Mouse (Mus musculus) embryonic fibroblast, embryonic 13.5 days (primary cell): ENCODE data around the gene Zfp704. TPM values are rescaled to one million over a fixed set of nuclear protein-coding genes. Genes with fewer than 3 reads are reported as not detected.

Source experiments
- H3K27ac ChIP-seq: 2 replicates; pipeline ENCODE4 v1.5.1; 2012; ENCODE audit warnings: low read length, control low read depth, inconsistent platforms; ENCODE audit not compliant: insufficient read depth
- H3K4me1 ChIP-seq: 2 replicates; pipeline ENCODE4 v1.6.1; 2011; ENCODE audit warnings: low read length; ENCODE audit not compliant: control insufficient read depth, insufficient read depth
- H3K4me3 ChIP-seq: 2 replicates; pipeline ENCODE4 v1.5.1; 2011; ENCODE audit warnings: mild to moderate bottlenecking, control low read depth, low read length; ENCODE audit not compliant: insufficient read depth
- CTCF ChIP-seq: IDR thresholded peaks from 2 replicates; pipeline ENCODE4 v1.5.1; 2011; ENCODE audit warnings: mild to moderate bottlenecking, control low read depth, low read length, moderate library complexity, borderline replicate concordance; ENCODE audit not compliant: insufficient read depth
- POLR2A ChIP-seq: IDR thresholded peaks from 2 replicates; pipeline ENCODE4 v1.6.1; 2011; ENCODE audit warnings: low read depth, mild to moderate bottlenecking, control low read depth, low read length, moderate library complexity
- polyA plus RNA-seq: library from polyadenylated mRNA; stranded (reverse); fragments of >200 nt; gene quantifications from 2 replicates; pipeline ENCODE4 v1.2.4, GENCODE M21; 2011; ENCODE audit warnings: low read depth; ENCODE audit not compliant: missing spikeins, insufficient read length

The Zfp704 gene
- polyA plus RNA-seq, 1 experiment = 8.2 TPM

GRCm38 (mm10) chr3:9477386-9477785 is 132.5 kb downstream of the Zfp704 start:
- no peak for TF ChIP-seq CTCF
- Histone ChIP-seq H3K27ac (no peak overlapping the region), H3K4me1 (no peaks in the 10 kb centered on the region), H3K4me3 (no peak overlapping the region)

- no peak for TF ChIP-seq POLR2A
- TF ChIP-seq CTCF = no peak
Observed at GRCm38 (mm10) chr3:9476336-9476735, 133.5 kb downstream of the Zfp704 start.

GRCm38 (mm10) chr3:9475501-9475900 is 134.4 kb downstream of the Zfp704 start:
- H3K27ac ChIP-seq = no peak overlapping the region
- no peak for TF ChIP-seq CTCF
- no peak for TF ChIP-seq POLR2A
- no peak overlapping the region for H3K4me3 ChIP-seq
- no peaks in the 10 kb centered on the region for H3K4me1 ChIP-seq

More at GRCm38 (mm10) chr3:9476336-9476735, 133.5 kb downstream of the Zfp704 start:
- no peak overlapping the region for H3K4me3 ChIP-seq
- no peaks in the 10 kb centered on the region for H3K4me1 ChIP-seq
- H3K27ac ChIP-seq = no peak overlapping the region

GRCm38 (mm10) chr3:9474331-9474730 is 135.6 kb downstream of the Zfp704 start:
- no peaks in the 10 kb centered on the region for H3K4me1 ChIP-seq
- no peak overlapping the region for H3K27ac ChIP-seq
- TF ChIP-seq CTCF (no peak), POLR2A (no peak)
- H3K4me3 ChIP-seq = no peak overlapping the region

GRCm38 (mm10) chr3:9466287-9466686 is 143.6 kb downstream of the Zfp704 start:
- TF ChIP-seq POLR2A = no peak
- peak; percentile 46; the same call in 1 of the 2 replicates for TF ChIP-seq CTCF
- Histone ChIP-seq H3K27ac (no peak overlapping the region), H3K4me1 (no peaks in the 10 kb centered on the region), H3K4me3 (no peak overlapping the region)

GRCm38 (mm10) chr3:9465731-9466130 is 144.2 kb downstream of the Zfp704 start:
- TF ChIP-seq CTCF = no peak
- no peak for TF ChIP-seq POLR2A
- no peak overlapping the region for H3K27ac ChIP-seq
- no peak overlapping the region for H3K4me3 ChIP-seq
- H3K4me1 ChIP-seq = no peaks in the 10 kb centered on the region

GRCm38 (mm10) chr3:9461660-9462059 is 148.2 kb downstream of the Zfp704 start:
- no peak overlapping the region for H3K4me3 ChIP-seq
- no peak for TF ChIP-seq POLR2A
- TF ChIP-seq CTCF = no peak
- no peak overlapping the region for H3K27ac ChIP-seq
- H3K4me1 ChIP-seq = no peaks in the 10 kb centered on the region

- H3K27ac ChIP-seq = no peak overlapping the region
- H3K4me1 ChIP-seq = no peaks in the 10 kb centered on the region
- TF ChIP-seq POLR2A (no peak), CTCF (no peak)
- no peak overlapping the region for H3K4me3 ChIP-seq
Observed at GRCm38 (mm10) chr3:9460284-9460683, 149.6 kb downstream of the Zfp704 start.

GRCm38 (mm10) chr3:9456380-9456890 is 153.4 kb downstream of the Zfp704 start:
- no peak overlapping the region for H3K27ac ChIP-seq
- TF ChIP-seq POLR2A (no peak), CTCF (no peak)
- no peaks in the 10 kb centered on the region for H3K4me1 ChIP-seq
- H3K4me3 ChIP-seq = no peak overlapping the region

- H3K4me3 ChIP-seq = no peak overlapping the region
- H3K27ac ChIP-seq = no peak overlapping the region
- no peak for TF ChIP-seq POLR2A
- TF ChIP-seq CTCF = no peak
- no peaks in the 10 kb centered on the region for H3K4me1 ChIP-seq
Observed at GRCm38 (mm10) chr3:9455351-9455750, 154.5 kb downstream of the Zfp704 start.
